Mouse (Mus musculus) hindbrain, postnatal 0 days (tissue): ENCODE results near the gene Retnlb. TPM values are rescaled to one million over a fixed set of nuclear protein-coding genes. Genes with fewer than 3 reads are reported as not detected.
"Not testable (repeated sequence)": the region's sequence is repeated elsewhere in the genome, so short reads cannot be mapped to it uniquely, and the experiment has no call there.

Experiments used
- ATAC-seq: fragments of 200-750 bp; cut with Nextera tagmentation; 2 replicates; pipeline ENCODE4 v1.8.0; 2017; ENCODE audit warnings: mild to moderate bottlenecking, moderate TSS enrichment, moderate library complexity
- DNase-seq: peaks from one replicate; pipeline ENCODE4 v3.0.0-alpha.2; 2015; ENCODE audit warnings: low spot score
- H3K27ac ChIP-seq: fragments of 300-500 bp; sonication (generic); 2 replicates; pipeline ENCODE4 v1.5.1; 2014; ENCODE audit warnings: mild to moderate bottlenecking
- H3K27me3 ChIP-seq: fragments of 300-500 bp; sonication (generic); 2 replicates; pipeline ENCODE4 v1.6.1; 2014; ENCODE audit warnings: low read length, mixed read lengths; ENCODE audit not compliant: insufficient read depth
- H3K36me3 ChIP-seq: fragments of 300-500 bp; sonication (generic); 2 replicates; pipeline ENCODE4 v1.6.1; 2014; ENCODE audit warnings: low read length, mixed read lengths; ENCODE audit not compliant: insufficient read depth
- H3K4me1 ChIP-seq: fragments of 300-500 bp; sonication (generic); 2 replicates; pipeline ENCODE4 v1.6.1; 2014; ENCODE audit warnings: antibody characterized with exemption, low read length, mixed read lengths; ENCODE audit not compliant: insufficient read depth
- H3K4me2 ChIP-seq: fragments of 300-500 bp; sonication (generic); 2 replicates; pipeline ENCODE4 v1.6.1; 2014; ENCODE audit warnings: low read depth, mild to moderate bottlenecking, low read length, moderate library complexity, mixed read lengths
- H3K4me3 ChIP-seq: fragments of 300-500 bp; sonication (generic); 2 replicates; pipeline ENCODE4 v1.5.1; 2014; ENCODE audit warnings: low read length
- H3K9ac ChIP-seq: fragments of 300-500 bp; sonication (generic); replicated peaks from 2 replicates; pipeline ENCODE4 v1.6.1; 2014; ENCODE audit warnings: mild to moderate bottlenecking, low read length, moderate library complexity, mixed read lengths
- H3K9me3 ChIP-seq: fragments of 300-500 bp; sonication (generic); 2 replicates; pipeline ENCODE4 v1.6.1; 2016; ENCODE audit warnings: low read length, mixed read lengths
- CTCF ChIP-seq: IDR thresholded peaks from 2 replicates; pipeline ENCODE4 v1.5.1; 2016; ENCODE audit warnings: antibody characterized with exemption, control low read depth, low read depth
- WGBS: fragments of 180-500 bp; shearing (Covaris S2); extraction: QIAGEN DNeasy Blood & Tissue Kit; methylation state at CpG from one replicate; pipeline ENCODE4 v1.1.7; 2014; 5-methylcytosine and 5-hydroxymethylcytosine counted together
- polyA plus RNA-seq: library from polyadenylated mRNA; unstranded; fragments of >200 nt; fragmentation: Nextera tagmentation; extraction: Ambion mirVana; gene quantifications from 2 replicates; pipeline ENCODE4 v1.2.1, GENCODE M21; 2015
- total RNA-seq: library from RNA; depleted of rRNA; stranded (reverse); fragments of >200 nt; gene quantifications from 2 replicates; pipeline ENCODE4 v1.2.3, GENCODE M21; 2014

The Retnlb gene
- total and polyA plus RNA-seq, 2 experiments from 2014 or later = not detected

DNA sequence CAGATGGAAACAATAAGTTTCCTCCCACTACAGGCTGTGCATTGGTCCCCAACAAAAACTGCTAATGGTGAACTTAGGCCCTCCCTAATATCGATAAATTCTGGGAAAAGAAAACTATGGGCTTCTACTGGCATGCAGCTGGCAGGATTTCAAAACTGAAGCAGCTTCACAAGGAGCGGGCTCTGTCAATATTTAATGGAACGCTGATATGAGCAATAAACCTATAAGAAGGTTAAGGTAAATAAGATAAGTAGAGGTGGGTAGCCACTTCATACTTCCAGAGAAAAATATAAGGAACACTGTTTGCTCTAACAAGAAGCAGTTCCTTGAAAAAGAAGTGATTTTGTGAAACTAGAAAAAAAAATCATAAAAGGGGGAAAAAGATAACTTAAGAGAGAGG lies 9.8 kb downstream of the Retnlb start:
- H3K27me3 ChIP-seq = no peaks in the 10 kb centered on the region
- no peak overlapping the region for H3K4me2 ChIP-seq
- TF ChIP-seq CTCF = no peak
- no peaks in the 10 kb centered on the region for H3K4me1 ChIP-seq
- ATAC-seq (no peak), DNase-seq (no peak)
- WGBS = 87% methylated on average over 3 of the region's 3 CpGs
- no peaks in the 10 kb centered on the region for H3K36me3 ChIP-seq
- no peak overlapping the region for H3K9ac ChIP-seq
- no peaks in the 10 kb centered on the region for H3K9me3 ChIP-seq
- H3K27ac ChIP-seq = no peak overlapping the region
- no peak overlapping the region for H3K4me3 ChIP-seq

- WGBS = 64% methylated on average over 1 of the region's 1 CpGs
- no peaks in the 10 kb centered on the region for H3K9me3 ChIP-seq
- no peak overlapping the region for H3K27ac ChIP-seq
- ATAC-seq = no peak
- H3K27me3 ChIP-seq = no peaks in the 10 kb centered on the region
- H3K36me3 ChIP-seq = no peaks in the 10 kb centered on the region
- TF ChIP-seq CTCF = no peak
- H3K4me1 ChIP-seq = no peaks in the 10 kb centered on the region
- H3K4me2 ChIP-seq = no peak overlapping the region
- H3K4me3 ChIP-seq = no peak overlapping the region
- no peak for DNase-seq
- no peak overlapping the region for H3K9ac ChIP-seq
These were observed 11.0 kb downstream of the Retnlb start for GRCm38 (mm10) chr16:48827625-48828024.

DNA sequence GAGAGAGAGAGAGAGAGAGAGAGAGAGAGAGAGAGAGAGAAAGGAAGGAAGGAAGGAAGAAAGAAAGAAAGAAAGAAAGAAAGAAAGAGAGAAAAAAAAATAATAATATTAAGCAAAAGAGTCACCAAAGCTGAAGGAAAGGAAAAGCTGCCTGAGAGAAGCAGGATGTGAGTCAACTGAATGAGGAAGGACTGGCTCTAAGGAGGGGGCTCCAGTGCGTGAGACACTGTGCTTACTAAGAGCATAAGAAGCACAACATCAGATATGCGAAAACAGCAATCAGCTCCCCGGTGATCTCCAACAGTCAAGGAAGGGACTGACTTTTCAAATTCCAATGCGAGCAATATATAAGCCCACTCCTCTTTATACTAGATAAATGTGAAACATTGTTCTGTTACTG lies 12.4 kb downstream of the Retnlb start:
- H3K4me3 ChIP-seq = no peak overlapping the region
- H3K9me3 ChIP-seq = no peaks in the 10 kb centered on the region
- no peak overlapping the region for H3K9ac ChIP-seq
- H3K27me3 ChIP-seq = no peaks in the 10 kb centered on the region
- no peak overlapping the region for H3K4me2 ChIP-seq
- no peak for ATAC-seq
- no peaks in the 10 kb centered on the region for H3K36me3 ChIP-seq
- 84% methylated on average over 4 of the region's 4 CpGs for WGBS
- no peak for DNase-seq
- no peaks in the 10 kb centered on the region for H3K4me1 ChIP-seq
- H3K27ac ChIP-seq = no peak overlapping the region
- TF ChIP-seq CTCF = no peak

DNA sequence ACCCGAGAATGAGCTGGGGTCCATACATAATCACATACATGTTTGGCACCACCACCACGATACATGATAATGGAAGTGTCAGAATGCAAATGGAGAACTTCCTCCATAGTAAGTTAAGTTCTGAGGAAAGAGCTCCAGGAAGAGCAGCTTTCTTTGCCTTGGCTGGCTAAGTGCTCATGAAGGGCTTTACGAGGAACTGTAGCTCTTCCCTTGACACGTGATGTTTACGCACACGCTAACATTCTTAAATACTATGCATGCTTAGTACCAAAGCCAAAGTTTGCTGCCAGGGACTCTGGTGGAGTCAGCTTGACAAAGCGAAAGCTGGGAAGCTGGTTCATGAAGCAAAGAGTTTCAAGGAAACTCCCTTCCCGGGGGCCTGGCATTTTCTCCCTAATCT lies 15.4 kb downstream of the Retnlb start:
- Histone ChIP-seq H3K27me3 (no peaks in the 10 kb centered on the region), H3K4me2 (no peak overlapping the region), H3K9me3 (no peaks in the 10 kb centered on the region), H3K4me3 (no peak overlapping the region), H3K27ac (no peak overlapping the region), H3K9ac (no peak overlapping the region), H3K36me3 (no peaks in the 10 kb centered on the region), H3K4me1 (no peaks in the 10 kb centered on the region)
- TF ChIP-seq CTCF = no peak
- WGBS = 91% methylated on average over 7 of the region's 8 CpGs
- ATAC-seq (no peak), DNase-seq (no peak)

DNA sequence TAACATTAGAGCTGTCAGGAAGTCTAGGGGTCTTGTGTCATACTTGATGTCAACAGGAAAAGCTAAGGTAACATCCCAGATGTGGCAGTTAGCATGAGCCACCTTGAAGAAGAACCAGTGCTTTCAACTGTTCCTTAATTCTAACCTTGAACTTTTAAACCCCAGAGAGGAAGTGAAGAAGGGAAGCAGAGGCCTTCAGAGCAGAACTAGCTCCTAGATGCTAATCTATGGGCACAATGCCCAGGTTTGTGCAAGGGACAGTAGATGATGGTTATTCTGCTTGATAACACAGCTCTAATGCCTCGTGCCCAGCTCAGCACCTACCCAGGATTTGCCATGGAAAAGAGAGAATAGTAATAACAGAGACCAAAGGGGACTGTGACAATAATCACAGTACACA lies 17.0 kb downstream of the Retnlb start:
- H3K4me3 ChIP-seq, DNase-seq, H3K36me3 ChIP-seq, H3K4me2 ChIP-seq, H3K27ac ChIP-seq, H3K9me3 ChIP-seq, H3K4me1 ChIP-seq, H3K27me3 ChIP-seq, H3K9ac ChIP-seq, ATAC-seq: not testable (repeated sequence)
- 43% methylated on average over 1 of the region's 1 CpGs for WGBS

DNA sequence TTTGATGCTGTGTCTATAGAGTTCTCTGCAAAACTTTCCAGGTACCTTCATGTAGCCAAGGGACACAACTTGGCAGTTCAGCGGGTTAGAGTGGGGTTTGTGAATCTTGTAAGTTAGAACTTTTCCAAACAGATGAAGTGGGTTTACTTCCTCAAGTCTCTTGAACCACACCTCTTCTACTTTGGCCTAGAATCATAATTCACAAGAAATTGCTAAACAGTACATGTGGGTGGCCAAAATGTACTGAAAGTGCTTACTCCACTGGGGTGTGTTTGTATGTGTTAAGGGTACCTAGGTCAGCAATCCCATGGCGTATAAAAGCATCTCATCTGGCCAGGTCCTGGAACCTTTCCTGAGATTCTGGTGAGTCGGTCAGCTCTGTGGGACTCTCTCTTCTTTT lies 25.6 kb downstream of the Retnlb start, which contains the start of gene Retnla:
Retnla (plus strand) TSS at position 286 of the 400 bp plus-strand sequence.
- no peak within 1 kb of the TSS for H3K4me3 ChIP-seq
- TF ChIP-seq CTCF = no peak

GRCm38 (mm10) chr16:48843671-48844386 lies 27.2 kb downstream of the Retnlb start:
- no peak for TF ChIP-seq CTCF

More for the DNA sequence above, 25.6 kb downstream of the Retnlb start, which contains the start of gene Retnla:
- Histone ChIP-seq H3K27me3 (no peaks in the 10 kb centered on the region), H3K4me2 (no peak within 1 kb of the TSS), H3K36me3 (no peaks in the 10 kb centered on the region), H3K9me3 (no peaks in the 10 kb centered on the region), H3K27ac (no peak within 1 kb of the TSS), H3K4me1 (no peaks in the 10 kb centered on the region), H3K9ac (no peak within 1 kb of the TSS)
- WGBS = 91% methylated on average over 3 of the region's 3 CpGs
- DNase-seq (no peak), ATAC-seq (no peak)

DNA sequence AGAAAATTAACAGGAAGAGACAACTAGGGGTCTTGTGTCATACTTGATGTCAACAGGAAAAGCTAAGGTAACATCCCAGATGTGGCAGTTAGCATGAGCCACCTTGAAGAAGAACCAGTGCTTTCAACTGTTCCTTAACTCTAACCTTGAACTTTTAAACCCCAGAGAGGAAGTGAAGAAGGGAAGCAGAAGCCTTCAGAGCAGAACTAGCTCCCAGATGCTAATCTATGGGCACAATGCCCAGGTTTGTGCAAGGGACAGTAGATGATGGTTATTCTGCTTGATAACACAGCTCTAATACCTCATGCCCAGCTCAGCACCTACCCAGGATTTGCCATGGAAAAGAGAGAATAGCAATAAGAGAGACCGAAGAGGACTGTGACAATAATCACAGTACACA lies 48.3 kb downstream of the Retnlb start:
- H3K4me1 ChIP-seq, H3K9me3 ChIP-seq, DNase-seq, ATAC-seq, H3K27ac ChIP-seq, H3K4me2 ChIP-seq, H3K27me3 ChIP-seq, H3K9ac ChIP-seq, H3K4me3 ChIP-seq, H3K36me3 ChIP-seq: not testable (repeated sequence)
- WGBS = 93% methylated on average over 1 of the region's 1 CpGs

More at GRCm38 (mm10) chr16:48843671-48844386, 27.2 kb downstream of the Retnlb start:
- Histone ChIP-seq H3K27ac (no peak overlapping the region), H3K4me1 (no peaks in the 10 kb centered on the region), H3K4me2 (no peak overlapping the region), H3K4me3 (no peak overlapping the region), H3K9ac (no peak overlapping the region), H3K27me3 (no peaks in the 10 kb centered on the region), H3K9me3 (no peaks in the 10 kb centered on the region), H3K36me3 (no peaks in the 10 kb centered on the region)
- WGBS = 95% methylated on average over 4 of the region's 4 CpGs
- no peak for DNase-seq
- no peak for ATAC-seq
